Mouse (Mus musculus): ENCODE data around the gene Rreb1. TPM values are rescaled to one million over a fixed set of nuclear protein-coding genes. Genes with fewer than 3 reads are reported as not detected.
A peak's percentile ranks its signal among the peaks of the same experiment; 100 is the strongest.

Rreb1 gene
- polyA plus RNA-seq, 1 experiment from 2014 or later, result 21.2 TPM

DNA sequence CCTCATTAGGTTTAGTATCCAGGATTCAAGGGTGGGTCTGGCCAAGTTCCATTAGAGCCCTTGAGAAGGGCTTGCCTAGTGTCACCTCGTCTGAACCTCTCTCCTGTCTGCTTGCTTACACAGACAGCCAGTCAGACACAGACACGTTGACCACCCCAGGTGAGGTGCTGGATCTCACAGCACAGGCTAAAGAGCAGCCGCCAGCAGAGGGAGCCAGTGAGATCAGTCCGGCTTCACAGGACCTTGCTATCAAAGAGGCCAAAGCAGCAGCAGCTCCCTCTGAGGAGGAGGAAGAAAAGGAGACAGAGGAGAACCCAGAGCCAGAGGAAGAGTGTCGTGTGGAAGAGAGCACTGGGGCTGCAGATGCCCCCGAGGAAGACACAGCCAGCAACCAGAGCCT is 168.5 kb downstream of the Rreb1 start:
- Histone ChIP-seq H3K4me1 (ENCODE audit: control insufficient read depth, insufficient read depth, low read length) (peaks cover 7% of the 10 kb centered on the region; the same call in 1 of the 2 replicates), H3K36me3 (ENCODE audit: control insufficient read depth, insufficient read depth, low read length) (peaks cover 40% of the 10 kb centered on the region), H3K9me3 (ENCODE audit: control insufficient read depth, low read depth, low read length) (no peaks in the 10 kb centered on the region), H3K4me2 (replicated peaks; ENCODE audit: low read depth, low read length) (no peak overlapping the region), H3K9ac (replicated peaks; ENCODE audit: low read depth, low read length) (no peak overlapping the region), H3K27ac (ENCODE audit: low read length) (no peak overlapping the region), H3K27me3 (ENCODE audit: control insufficient read depth, insufficient read depth, low read length) (no peaks in the 10 kb centered on the region), H3K4me3 (ENCODE audit: low read depth, low read length) (no peak overlapping the region)
- WGBS, result 20% methylated on average over 6 of the region's 6 CpGs
- ATAC-seq (ENCODE audit: insufficient number of reproducible peaks, insufficient read depth, low FRiP score, low read depth), result no peak

GRCm38 (mm10) chr13:37952981-37953380 is 174.8 kb downstream of the Rreb1 start:
- no peak overlapping the region for H3K9ac ChIP-seq (replicated peaks; ENCODE audit: low read depth, low read length)
- no peaks in the 10 kb centered on the region for H3K27me3 ChIP-seq (ENCODE audit: control insufficient read depth, insufficient read depth, low read length)
- no peak for ATAC-seq (ENCODE audit: insufficient number of reproducible peaks, insufficient read depth, low FRiP score, low read depth)
- H3K9me3 ChIP-seq (ENCODE audit: control insufficient read depth, low read depth, low read length), result no peaks in the 10 kb centered on the region
- no peak overlapping the region for H3K27ac ChIP-seq (ENCODE audit: low read length)
- H3K4me3 ChIP-seq (ENCODE audit: low read depth, low read length), result no peak overlapping the region
- no peak overlapping the region for H3K4me2 ChIP-seq (replicated peaks; ENCODE audit: low read depth, low read length)
- H3K4me1 ChIP-seq (ENCODE audit: control insufficient read depth, insufficient read depth, low read length), result no peaks in the 10 kb centered on the region
- 81% methylated on average over 6 of the region's 6 CpGs for WGBS
- H3K36me3 ChIP-seq (ENCODE audit: control insufficient read depth, insufficient read depth, low read length), result peaks cover 22% of the 10 kb centered on the region

DNA sequence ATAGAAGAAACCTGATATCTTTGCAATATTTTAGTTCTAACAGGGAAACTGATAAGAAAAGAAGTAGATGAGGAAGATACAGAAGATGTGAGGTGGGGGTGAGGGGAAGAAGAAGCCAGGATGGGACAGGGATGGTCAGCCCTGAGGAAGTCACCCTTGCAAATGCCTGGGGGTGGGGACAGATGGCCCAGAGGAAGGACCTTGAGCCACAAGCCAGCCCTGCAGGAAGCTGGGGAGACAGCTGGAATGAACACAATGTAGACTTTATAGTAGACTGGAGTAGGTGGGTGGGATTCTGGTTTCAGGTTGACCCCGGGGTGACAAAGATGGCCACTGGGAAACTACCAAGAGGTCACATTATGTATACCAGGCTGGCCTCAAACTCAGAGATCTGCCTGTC is 176.1 kb downstream of the Rreb1 start:
- ATAC-seq (ENCODE audit: insufficient number of reproducible peaks, insufficient read depth, low FRiP score, low read depth), result no peak
- 86% methylated on average over 1 of the region's 1 CpGs for WGBS
- H3K9me3 ChIP-seq (ENCODE audit: control insufficient read depth, low read depth, low read length), result no peaks in the 10 kb centered on the region; the same call in 1 of the 2 replicates
- no peak overlapping the region for H3K4me3 ChIP-seq (ENCODE audit: low read depth, low read length)
- H3K4me2 ChIP-seq (replicated peaks; ENCODE audit: low read depth, low read length), result no peak overlapping the region
- H3K9ac ChIP-seq (replicated peaks; ENCODE audit: low read depth, low read length), result no peak overlapping the region
- H3K27me3 ChIP-seq (ENCODE audit: control insufficient read depth, insufficient read depth, low read length), result no peaks in the 10 kb centered on the region
- no peaks in the 10 kb centered on the region for H3K4me1 ChIP-seq (ENCODE audit: control insufficient read depth, insufficient read depth, low read length)
- H3K36me3 ChIP-seq (ENCODE audit: control insufficient read depth, insufficient read depth, low read length), result peaks cover 11% of the 10 kb centered on the region; the same call in 1 of the 2 replicates
- H3K27ac ChIP-seq (ENCODE audit: low read length), result no peak overlapping the region

DNA sequence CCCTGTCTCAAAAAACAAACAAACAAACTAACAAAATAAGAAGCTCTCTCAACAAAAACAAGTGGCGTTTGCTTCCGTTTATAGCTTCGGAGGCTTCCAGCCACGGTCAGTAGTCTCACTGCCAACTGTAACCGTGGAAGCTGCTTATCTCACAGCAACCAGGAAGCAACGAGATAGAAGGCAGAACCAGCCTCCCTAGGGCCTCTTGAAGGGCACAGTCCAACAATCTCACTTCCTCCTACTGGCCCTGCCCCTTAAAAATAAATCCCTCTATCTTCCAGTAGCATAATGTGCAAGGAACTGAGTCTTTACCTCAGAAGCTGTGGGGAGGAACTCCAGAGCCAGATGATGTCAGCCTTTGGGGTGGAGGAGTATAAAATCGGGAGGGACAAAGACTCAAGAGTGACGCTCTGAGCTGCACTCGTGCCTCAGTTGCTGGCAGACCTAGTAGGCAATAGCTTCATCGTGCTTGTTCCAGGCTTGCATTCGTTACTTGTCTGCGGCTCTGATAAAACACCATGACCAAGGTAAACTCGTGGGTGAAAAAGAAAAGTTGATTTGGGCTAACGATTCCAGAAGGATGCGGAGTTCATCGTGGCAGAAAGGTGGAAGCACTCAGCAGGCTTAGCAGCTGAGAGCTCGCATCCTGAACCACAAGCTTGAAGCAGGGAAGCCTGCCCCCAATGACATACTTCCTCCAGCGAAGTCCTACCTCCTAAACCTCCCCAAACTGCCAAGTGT is 180.5 kb downstream of the Rreb1 start:
- no peak for ATAC-seq (ENCODE audit: insufficient number of reproducible peaks, insufficient read depth, low FRiP score, low read depth)
- 88% methylated on average over 18 of the region's 18 CpGs for WGBS
- no peak overlapping the region for H3K4me2 ChIP-seq (replicated peaks; ENCODE audit: low read depth, low read length)
- no peak overlapping the region for H3K4me3 ChIP-seq (ENCODE audit: low read depth, low read length)
- H3K9me3 ChIP-seq (ENCODE audit: control insufficient read depth, low read depth, low read length), result no peaks in the 10 kb centered on the region; the same call in 1 of the 2 replicates
- H3K4me1 ChIP-seq (ENCODE audit: control insufficient read depth, insufficient read depth, low read length), result no peaks in the 10 kb centered on the region
- H3K27me3 ChIP-seq (ENCODE audit: control insufficient read depth, insufficient read depth, low read length), result no peaks in the 10 kb centered on the region
- H3K9ac ChIP-seq (replicated peaks; ENCODE audit: low read depth, low read length), result no peak overlapping the region
- no peaks in the 10 kb centered on the region for H3K36me3 ChIP-seq (ENCODE audit: control insufficient read depth, insufficient read depth, low read length)
- H3K27ac ChIP-seq (ENCODE audit: low read length), result no peak overlapping the region

DNA sequence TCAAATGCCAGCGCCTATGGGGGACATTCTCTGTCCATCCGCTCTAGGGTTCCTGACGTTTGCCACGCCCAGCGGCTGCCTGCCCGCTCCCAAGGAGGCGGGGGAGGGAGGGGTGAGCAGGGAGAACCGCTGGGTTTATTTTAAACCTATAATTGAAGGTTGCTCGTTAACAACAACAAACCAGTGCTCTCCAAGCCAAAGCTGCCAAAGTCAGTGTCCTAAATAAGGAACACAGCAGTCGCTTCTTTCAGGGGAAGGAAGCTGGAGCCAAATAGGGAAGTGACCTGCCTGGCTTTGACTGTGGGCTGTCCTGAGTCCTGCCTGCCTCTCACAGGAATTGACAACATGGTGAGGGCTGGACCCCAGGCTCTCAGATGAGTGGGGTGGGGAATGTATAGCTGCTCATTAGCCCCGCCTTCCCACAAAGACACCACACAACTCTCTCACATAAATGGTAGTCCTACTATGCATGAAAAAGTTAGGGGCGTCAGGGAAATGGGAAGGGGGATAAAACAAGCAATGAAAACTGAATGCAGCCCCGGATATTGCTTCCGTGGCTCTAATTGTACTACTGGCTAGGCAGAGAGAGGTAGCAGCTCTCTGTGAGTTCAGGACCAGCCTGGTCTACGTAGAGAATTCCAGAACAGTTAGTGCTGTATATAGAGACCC is 181.2 kb downstream of the Rreb1 start:
- Histone ChIP-seq H3K36me3 (ENCODE audit: control insufficient read depth, insufficient read depth, low read length) (no peaks in the 10 kb centered on the region), H3K4me3 (ENCODE audit: low read depth, low read length) (no peak overlapping the region), H3K27me3 (ENCODE audit: control insufficient read depth, insufficient read depth, low read length) (no peaks in the 10 kb centered on the region), H3K4me2 (replicated peaks; ENCODE audit: low read depth, low read length) (no peak overlapping the region), H3K9me3 (ENCODE audit: control insufficient read depth, low read depth, low read length) (no peaks in the 10 kb centered on the region; the same call in 1 of the 2 replicates), H3K27ac (ENCODE audit: low read length) (no peak overlapping the region), H3K9ac (replicated peaks; ENCODE audit: low read depth, low read length) (no peak overlapping the region), H3K4me1 (ENCODE audit: control insufficient read depth, insufficient read depth, low read length) (peaks cover 6% of the 10 kb centered on the region; the same call in 1 of the 2 replicates)
- 80% methylated on average over 15 of the region's 15 CpGs for WGBS
- ATAC-seq (ENCODE audit: insufficient number of reproducible peaks, insufficient read depth, low FRiP score, low read depth), result no peak

GRCm38 (mm10) chr13:37959936-37960335 is 181.7 kb downstream of the Rreb1 start:
- H3K36me3 ChIP-seq (ENCODE audit: control insufficient read depth, insufficient read depth, low read length), result no peaks in the 10 kb centered on the region
- no peaks in the 10 kb centered on the region for H3K27me3 ChIP-seq (ENCODE audit: control insufficient read depth, insufficient read depth, low read length)
- peaks cover 6% of the 10 kb centered on the region; the same call in 1 of the 2 replicates for H3K4me1 ChIP-seq (ENCODE audit: control insufficient read depth, insufficient read depth, low read length)
- H3K4me3 ChIP-seq (ENCODE audit: low read depth, low read length), result no peak overlapping the region
- no peak overlapping the region for H3K27ac ChIP-seq (ENCODE audit: low read length)
- 72% methylated on average over 7 of the region's 7 CpGs for WGBS
- no peak overlapping the region for H3K9ac ChIP-seq (replicated peaks; ENCODE audit: low read depth, low read length)
- no peak for ATAC-seq (ENCODE audit: insufficient number of reproducible peaks, insufficient read depth, low FRiP score, low read depth)
- no peaks in the 10 kb centered on the region; the same call in 1 of the 2 replicates for H3K9me3 ChIP-seq (ENCODE audit: control insufficient read depth, low read depth, low read length)
- H3K4me2 ChIP-seq (replicated peaks; ENCODE audit: low read depth, low read length), result no peak overlapping the region

- Histone ChIP-seq H3K4me3 (ENCODE audit: low read depth, low read length) (no peak overlapping the region), H3K36me3 (ENCODE audit: control insufficient read depth, insufficient read depth, low read length) (no peaks in the 10 kb centered on the region), H3K4me2 (replicated peaks; ENCODE audit: low read depth, low read length) (no peak overlapping the region), H3K4me1 (ENCODE audit: control insufficient read depth, insufficient read depth, low read length) (peaks cover 22% of the 10 kb centered on the region; the same call in 1 of the 2 replicates), H3K9ac (replicated peaks; ENCODE audit: low read depth, low read length) (no peak overlapping the region), H3K27ac (ENCODE audit: low read length) (no peak overlapping the region), H3K9me3 (ENCODE audit: control insufficient read depth, low read depth, low read length) (no peaks in the 10 kb centered on the region; the same call in 1 of the 2 replicates), H3K27me3 (ENCODE audit: control insufficient read depth, insufficient read depth, low read length) (no peaks in the 10 kb centered on the region)
- ATAC-seq (ENCODE audit: insufficient number of reproducible peaks, insufficient read depth, low FRiP score, low read depth), result no peak
- WGBS, result 71% methylated on average over 9 of the region's 9 CpGs
These were observed 184.3 kb downstream of the Rreb1 start for GRCm38 (mm10) chr13:37962541-37962940.

DNA sequence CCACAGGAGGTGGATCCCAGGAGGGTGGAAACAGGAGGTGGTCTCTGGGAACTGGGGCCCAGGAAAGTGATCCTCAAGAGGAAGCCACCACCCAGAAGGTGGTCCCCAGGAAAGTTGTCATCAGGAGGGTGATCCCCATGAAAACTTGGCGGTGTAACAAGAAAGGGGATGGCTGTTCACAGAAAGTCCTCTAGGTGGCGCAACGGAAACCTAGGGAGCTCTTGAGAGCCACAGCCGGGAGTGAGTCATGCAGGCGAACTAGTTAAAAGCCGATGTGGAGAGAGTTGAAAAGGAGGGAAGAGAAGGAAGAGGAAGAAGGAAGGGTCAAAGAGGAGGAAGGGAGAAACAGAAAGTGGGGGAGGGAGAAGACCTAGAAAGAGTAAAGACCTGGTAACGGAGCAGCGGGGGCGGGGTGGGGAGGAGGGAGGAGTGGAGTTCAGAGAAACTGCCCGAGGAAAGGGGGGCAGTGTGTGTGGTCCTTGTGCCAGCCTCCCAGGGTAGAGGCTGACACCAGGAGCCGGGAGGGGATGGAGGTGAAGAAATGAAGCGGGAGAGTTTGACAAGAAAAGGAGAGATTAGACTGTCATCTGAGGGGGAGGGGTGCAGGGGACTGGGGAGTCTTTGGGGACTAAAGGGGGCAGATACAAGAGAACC is 185.3 kb downstream of the Rreb1 start:
- 2% methylated on average over 12 of the region's 12 CpGs for WGBS
- no peak overlapping the region for H3K27ac ChIP-seq (ENCODE audit: low read length)
- 0 out of 2 replicates have a peak, but pooled peaks have one; percentile 4 for ATAC-seq (ENCODE audit: insufficient number of reproducible peaks, insufficient read depth, low FRiP score, low read depth)

More for the DNA sequence above, 185.3 kb downstream of the Rreb1 start:
- Histone ChIP-seq H3K4me3 (ENCODE audit: low read depth, low read length) (peak overlapping the region; percentile 35), H3K4me1 (ENCODE audit: control insufficient read depth, insufficient read depth, low read length) (peaks cover 22% of the 10 kb centered on the region; the same call in 1 of the 2 replicates), H3K9ac (replicated peaks; ENCODE audit: low read depth, low read length) (no peak overlapping the region), H3K36me3 (ENCODE audit: control insufficient read depth, insufficient read depth, low read length) (no peaks in the 10 kb centered on the region), H3K9me3 (ENCODE audit: control insufficient read depth, low read depth, low read length) (no peaks in the 10 kb centered on the region; the same call in 1 of the 2 replicates), H3K27me3 (ENCODE audit: control insufficient read depth, insufficient read depth, low read length) (no peaks in the 10 kb centered on the region), H3K4me2 (replicated peaks; ENCODE audit: low read depth, low read length) (peak overlapping the region; percentile 54)

All from stomach, embryonic 14.5 days (tissue).